Mouse (Mus musculus) hindlimb bud, embryonic 11.5 days (tissue): ENCODE measurements around the gene Mpi.
A peak's percentile ranks its signal among the peaks of the same experiment; 100 is the strongest.

Experiments used
- DNase-seq: peaks from one replicate; pipeline ENCODE4 v3.0.0-alpha.2; 2012; ENCODE audit warnings: low read depth, low spot score; ENCODE audit errors: extremely low spot score

The Mpi gene

GRCm38 (mm10) chr9:57562896-57563372, 10.4 kb upstream of the Mpi start:
- DNase-seq: no peak

GRCm38 (mm10) chr9:57561711-57562099, 9.1 kb upstream of the Mpi start:
- DNase-seq: no peak

GRCm38 (mm10) chr9:57560861-57561710, 8.5 kb upstream of the Mpi start, which contains the start of gene Scamp2:
Scamp2 (plus strand) TSS chr9:57560943.
- peak; percentile 90 for DNase-seq

- no peak for DNase-seq
These were observed 7.7 kb upstream of the Mpi start for GRCm38 (mm10) chr9:57560263-57560662.

GRCm38 (mm10) chr9:57559568-57559967, 7.0 kb upstream of the Mpi start:
- no peak for DNase-seq

- no peak for DNase-seq
These were observed 6.1 kb upstream of the Mpi start for GRCm38 (mm10) chr9:57558625-57559024.

GRCm38 (mm10) chr9:57557215-57557614, 4.7 kb upstream of the Mpi start:
- DNase-seq: no peak

- no peak for DNase-seq
These were observed 2.2 kb upstream of the Mpi start for GRCm38 (mm10) chr9:57554753-57555152.

- DNase-seq: no peak
These were observed 556 bp upstream of the Mpi start for GRCm38 (mm10) chr9:57553119-57553518.

- DNase-seq: no peak
These were observed 2.3 kb downstream of the Mpi start for GRCm38 (mm10) chr9:57550126-57550862.

- DNase-seq: no peak
These were observed 3.4 kb downstream of the Mpi start for GRCm38 (mm10) chr9:57549186-57549585.

GRCm38 (mm10) chr9:57547869-57548268, 4.7 kb downstream of the Mpi start:
- no peak for DNase-seq

GRCm38 (mm10) chr9:57547287-57547686, 5.3 kb downstream of the Mpi start:
- DNase-seq: no peak

GRCm38 (mm10) chr9:57543951-57544350, 8.6 kb downstream of the Mpi start:
- no peak for DNase-seq

- DNase-seq: no peak
These were observed 11.3 kb downstream of the Mpi start for GRCm38 (mm10) chr9:57541312-57541711.

- no peak for DNase-seq
These were observed 13.0 kb downstream of the Mpi start for GRCm38 (mm10) chr9:57539550-57539949.

- DNase-seq: no peak
These were observed 14.8 kb downstream of the Mpi start for GRCm38 (mm10) chr9:57537728-57538181.

GRCm38 (mm10) chr9:57537044-57537727, 15.4 kb downstream of the Mpi start, which contains the start of gene Fam219b:
Fam219b (plus strand) TSS chr9:57537528.
- DNase-seq: no peak

GRCm38 (mm10) chr9:57536362-57536761, 16.2 kb downstream of the Mpi start:
- DNase-seq: no peak

GRCm38 (mm10) chr9:57531946-57532345, 20.6 kb downstream of the Mpi start:
- no peak for DNase-seq

- DNase-seq: no peak
These were observed 26.1 kb downstream of the Mpi start for GRCm38 (mm10) chr9:57526435-57526834.
